Mouse (Mus musculus): Measurements from ENCODE around the gene Cd72. TPM values are rescaled to one million over a fixed set of nuclear protein-coding genes. Genes with fewer than 3 reads are reported as not detected.

Cd72 gene
- polyA plus RNA-seq, 1 experiment from 2014 or later: 5.1 TPM

GRCm38 (mm10) chr4:43418450-43418849 lies 36.0 kb downstream of the Cd72 start:
- no peak for ATAC-seq
- 69% methylated on average over 4 of the region's 4 CpGs for WGBS
- H3K27me3 ChIP-seq (replicated peaks; ENCODE audit: control insufficient read depth, insufficient read depth, low read length): no peaks in the 10 kb centered on the region
- H3K9me3 ChIP-seq (ENCODE audit: control insufficient read depth, low read length): no peaks in the 10 kb centered on the region
- no peak overlapping the region for H3K9ac ChIP-seq (ENCODE audit: low read depth, low read length)
- H3K27ac ChIP-seq (ENCODE audit: low read depth, low read length): no peak overlapping the region
- H3K4me3 ChIP-seq (ENCODE audit: low read length): no peak overlapping the region
- no peak overlapping the region for H3K4me2 ChIP-seq (ENCODE audit: low read length)
- peaks cover 39% of the 10 kb centered on the region for H3K36me3 ChIP-seq (ENCODE audit: control insufficient read depth, insufficient read depth, low read length)
- H3K4me1 ChIP-seq (ENCODE audit: control insufficient read depth, insufficient read depth, low read depth, low read length): peaks cover 3% of the 10 kb centered on the region; the same call in 1 of the 2 replicates

GRCm38 (mm10) chr4:43417269-43418062 lies 37.0 kb downstream of the Cd72 start:
- Histone ChIP-seq H3K36me3 (ENCODE audit: control insufficient read depth, insufficient read depth, low read length) (peaks cover 29% of the 10 kb centered on the region), H3K4me3 (ENCODE audit: low read length) (no peak overlapping the region), H3K4me2 (ENCODE audit: low read length) (no peak overlapping the region), H3K9ac (ENCODE audit: low read depth, low read length) (no peak overlapping the region; the same call in 1 of the 2 replicates), H3K9me3 (ENCODE audit: control insufficient read depth, low read length) (no peaks in the 10 kb centered on the region), H3K4me1 (ENCODE audit: control insufficient read depth, insufficient read depth, low read depth, low read length) (peaks cover 3% of the 10 kb centered on the region), H3K27me3 (replicated peaks; ENCODE audit: control insufficient read depth, insufficient read depth, low read length) (no peaks in the 10 kb centered on the region), H3K27ac (ENCODE audit: low read depth, low read length) (no peak overlapping the region)
- no peak for ATAC-seq
- WGBS: 85% methylated on average over 16 of the region's 16 CpGs

GRCm38 (mm10) chr4:43416071-43416490 lies 38.3 kb downstream of the Cd72 start:
- Histone ChIP-seq H3K27ac (ENCODE audit: low read depth, low read length) (no peak overlapping the region), H3K4me2 (ENCODE audit: low read length) (no peak overlapping the region), H3K9me3 (ENCODE audit: control insufficient read depth, low read length) (no peaks in the 10 kb centered on the region), H3K36me3 (ENCODE audit: control insufficient read depth, insufficient read depth, low read length) (peaks cover 18% of the 10 kb centered on the region), H3K4me1 (ENCODE audit: control insufficient read depth, insufficient read depth, low read depth, low read length) (peaks cover 3% of the 10 kb centered on the region), H3K9ac (ENCODE audit: low read depth, low read length) (no peak overlapping the region), H3K27me3 (replicated peaks; ENCODE audit: control insufficient read depth, insufficient read depth, low read length) (no peaks in the 10 kb centered on the region), H3K4me3 (ENCODE audit: low read length) (no peak overlapping the region)
- no peak for ATAC-seq
- WGBS: 97% methylated on average over 22 of the region's 22 CpGs

GRCm38 (mm10) chr4:43415221-43416070 lies 39.0 kb downstream of the Cd72 start:
- Histone ChIP-seq H3K9me3 (ENCODE audit: control insufficient read depth, low read length) (no peaks in the 10 kb centered on the region), H3K4me2 (ENCODE audit: low read length) (no peak overlapping the region), H3K27me3 (replicated peaks; ENCODE audit: control insufficient read depth, insufficient read depth, low read length) (no peaks in the 10 kb centered on the region), H3K4me1 (ENCODE audit: control insufficient read depth, insufficient read depth, low read depth, low read length) (peaks cover 5% of the 10 kb centered on the region), H3K4me3 (ENCODE audit: low read length) (no peak overlapping the region), H3K9ac (ENCODE audit: low read depth, low read length) (no peak overlapping the region), H3K27ac (ENCODE audit: low read depth, low read length) (no peak overlapping the region), H3K36me3 (ENCODE audit: control insufficient read depth, insufficient read depth, low read length) (peaks cover 18% of the 10 kb centered on the region)
- 90% methylated on average over 29 of the region's 29 CpGs for WGBS
- no peak for ATAC-seq

- H3K9me3 ChIP-seq (ENCODE audit: control insufficient read depth, low read length): no peaks in the 10 kb centered on the region
- H3K27me3 ChIP-seq (replicated peaks; ENCODE audit: control insufficient read depth, insufficient read depth, low read length): no peaks in the 10 kb centered on the region
- peaks cover 6% of the 10 kb centered on the region for H3K4me1 ChIP-seq (ENCODE audit: control insufficient read depth, insufficient read depth, low read depth, low read length)
- 92% methylated on average over 14 of the region's 14 CpGs for WGBS
- no peak overlapping the region for H3K4me3 ChIP-seq (ENCODE audit: low read length)
- no peak overlapping the region for H3K4me2 ChIP-seq (ENCODE audit: low read length)
- H3K9ac ChIP-seq (ENCODE audit: low read depth, low read length): no peak overlapping the region
- ATAC-seq: no peak
- peaks cover 18% of the 10 kb centered on the region for H3K36me3 ChIP-seq (ENCODE audit: control insufficient read depth, insufficient read depth, low read length)
- H3K27ac ChIP-seq (ENCODE audit: low read depth, low read length): no peak overlapping the region
Observed at GRCm38 (mm10) chr4:43414761-43415160, 39.7 kb downstream of the Cd72 start.

- peak; percentile 53 for ATAC-seq
- WGBS: 50% methylated on average over 12 of the region's 12 CpGs
- Histone ChIP-seq H3K36me3 (ENCODE audit: control insufficient read depth, insufficient read depth, low read length) (no peaks in the 10 kb centered on the region; the same call in 1 of the 2 replicates), H3K9ac (ENCODE audit: low read depth, low read length) (peak overlapping the region; percentile 91), H3K9me3 (ENCODE audit: control insufficient read depth, low read length) (no peaks in the 10 kb centered on the region), H3K27ac (ENCODE audit: low read depth, low read length) (peak overlapping the region; percentile 95), H3K4me2 (ENCODE audit: low read length) (peak overlapping the region; percentile 59), H3K4me1 (ENCODE audit: control insufficient read depth, insufficient read depth, low read depth, low read length) (peaks cover 28% of the 10 kb centered on the region), H3K27me3 (replicated peaks; ENCODE audit: control insufficient read depth, insufficient read depth, low read length) (no peaks in the 10 kb centered on the region), H3K4me3 (ENCODE audit: low read length) (peak overlapping the region; percentile 61)
Observed at GRCm38 (mm10) chr4:43407071-43407920, 47.1 kb downstream of the Cd72 start.

- peak overlapping the region; percentile 59 for H3K4me2 ChIP-seq (ENCODE audit: low read length)
- no peaks in the 10 kb centered on the region; the same call in 1 of the 2 replicates for H3K36me3 ChIP-seq (ENCODE audit: control insufficient read depth, insufficient read depth, low read length)
- no peaks in the 10 kb centered on the region for H3K27me3 ChIP-seq (replicated peaks; ENCODE audit: control insufficient read depth, insufficient read depth, low read length)
- ATAC-seq: peak; percentile 97
- peak overlapping the region; percentile 95 for H3K27ac ChIP-seq (ENCODE audit: low read depth, low read length)
- no peaks in the 10 kb centered on the region for H3K9me3 ChIP-seq (ENCODE audit: control insufficient read depth, low read length)
- H3K4me1 ChIP-seq (ENCODE audit: control insufficient read depth, insufficient read depth, low read depth, low read length): peaks cover 28% of the 10 kb centered on the region
- H3K4me3 ChIP-seq (ENCODE audit: low read length): peak overlapping the region; percentile 61
- WGBS: 2% methylated on average over 25 of the region's 28 CpGs
- peak overlapping the region; percentile 91 for H3K9ac ChIP-seq (ENCODE audit: low read depth, low read length)
Observed at GRCm38 (mm10) chr4:43406162-43406971, 48.1 kb downstream of the Cd72 start.

GRCm38 (mm10) chr4:43404697-43405096 lies 49.7 kb downstream of the Cd72 start:
- no peaks in the 10 kb centered on the region for H3K27me3 ChIP-seq (replicated peaks; ENCODE audit: control insufficient read depth, insufficient read depth, low read length)
- no peak for ATAC-seq
- no peaks in the 10 kb centered on the region for H3K9me3 ChIP-seq (ENCODE audit: control insufficient read depth, low read length)
- peaks cover 32% of the 10 kb centered on the region for H3K4me1 ChIP-seq (ENCODE audit: control insufficient read depth, insufficient read depth, low read depth, low read length)
- WGBS: 90% methylated on average over 10 of the region's 10 CpGs
- H3K36me3 ChIP-seq (ENCODE audit: control insufficient read depth, insufficient read depth, low read length): no peaks in the 10 kb centered on the region
- H3K9ac ChIP-seq (ENCODE audit: low read depth, low read length): no peak overlapping the region
- H3K4me2 ChIP-seq (ENCODE audit: low read length): no peak overlapping the region
- H3K4me3 ChIP-seq (ENCODE audit: low read length): no peak overlapping the region
- no peak overlapping the region for H3K27ac ChIP-seq (ENCODE audit: low read depth, low read length)
